Mouse (Mus musculus) CD4-positive, CD25-positive, alpha-beta regulatory T cell, adult 2 months (primary cell): Measurements from ENCODE around the gene Akr7a5.
A peak's percentile ranks its signal among the peaks of the same experiment; 100 is the strongest.

Experiments used
- DNase-seq: peaks from one replicate; pipeline ENCODE4 v3.0.0-alpha.2; 2012; ENCODE audit warnings: low read depth, low spot score

The Akr7a5 gene

DNA sequence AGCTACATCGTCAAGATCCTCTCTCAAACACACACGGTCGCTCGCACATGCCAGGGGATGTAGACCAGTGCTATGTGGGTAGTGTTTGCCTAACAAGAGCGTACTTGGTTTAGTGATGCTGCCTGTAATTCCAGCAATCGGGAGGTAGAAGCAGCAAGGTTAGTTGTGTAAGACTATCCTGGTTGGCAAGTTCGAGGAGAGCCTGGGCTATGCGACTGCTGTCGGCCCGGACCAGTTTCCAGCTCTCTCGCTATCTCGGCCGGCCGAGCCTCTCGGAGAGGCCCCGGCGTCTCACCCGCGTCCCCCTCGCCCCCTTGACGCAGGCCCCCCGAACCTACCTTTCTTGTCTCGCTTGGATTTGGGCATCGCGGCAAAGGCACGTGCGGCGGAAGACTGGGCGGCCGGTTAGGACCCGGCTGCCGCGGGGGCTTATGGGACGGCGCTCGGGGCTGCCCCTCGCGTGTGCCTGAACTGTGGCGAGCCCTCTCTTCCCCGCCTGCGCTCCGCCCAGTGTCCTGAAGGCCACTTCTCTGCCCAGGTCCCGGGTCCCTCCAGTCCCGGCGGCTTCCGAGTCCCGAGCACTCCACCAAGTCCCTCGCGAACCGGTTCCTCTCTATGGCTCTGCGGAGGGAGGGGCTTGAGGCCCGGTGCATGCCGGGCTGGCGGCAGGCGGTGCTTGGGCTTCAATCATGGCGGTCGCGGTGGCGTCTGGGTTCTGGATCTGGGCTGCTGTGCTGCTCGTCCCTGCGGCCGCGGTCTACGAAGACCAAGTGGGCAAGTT, 41.6 kb downstream of the Akr7a5 start, which contains the start of the genes Mrto4, Emc1 and Ubr4:
Gene Mrto4, minus strand, starts transcription at position 646 of the 781 bp plus-strand sequence.
Gene Emc1, plus strand, starts transcription at position 657 of the 781 bp plus-strand sequence.
Gene Ubr4, plus strand, starts transcription at position 679 of the 781 bp plus-strand sequence.
- peak; percentile 90 for DNase-seq

- DNase-seq, result no peak
These were observed 42.3 kb downstream of the Akr7a5 start for GRCm38 (mm10) chr4:139352832-139353231.

- no peak for DNase-seq
These were observed 46.7 kb downstream of the Akr7a5 start for GRCm38 (mm10) chr4:139357211-139357610.

GRCm38 (mm10) chr4:139360761-139361548, 50.4 kb downstream of the Akr7a5 start:
- DNase-seq, result no peak

- DNase-seq, result no peak
These were observed 56.8 kb downstream of the Akr7a5 start for GRCm38 (mm10) chr4:139367336-139367735.
